In the genomic region with DNA sequence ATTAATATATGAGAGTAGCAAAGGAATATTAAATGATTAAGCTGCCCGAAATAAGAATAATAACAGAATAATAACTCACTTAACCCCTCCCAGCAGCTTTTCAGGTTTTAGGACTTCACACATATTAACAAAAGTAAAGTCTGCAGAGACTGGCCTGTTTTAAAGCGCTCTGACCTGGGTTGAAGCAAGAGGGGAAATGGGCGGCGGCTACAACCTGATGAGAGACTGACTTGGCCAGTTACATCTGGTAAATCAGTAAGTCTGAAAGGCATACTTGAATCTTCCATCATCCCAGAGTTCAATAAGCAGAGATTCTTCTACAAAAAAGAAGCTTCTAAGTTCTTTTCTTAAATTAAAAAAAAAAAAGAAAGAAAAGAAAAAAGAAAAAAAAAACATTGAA, we compare ENCODE assay signal across 9 mouse cellular contexts.
"Had no signal": no experiment of that assay in that cellular context is flagged by ENCODE, and none has a peak within 500 bp of the region (broad histone marks: within the 10 kb centered on the region; RNA-seq: fewer than 3 reads in every experiment).

No protein-coding gene starts in this region.

- DNase-seq: lung, adult 2 months; lung, postnatal 36 days; right cerebral cortex, postnatal 14 days; thymus, postnatal 36 days had no signal

- H3K4me3 ChIP-seq: left cerebral cortex, adult 2 months; limb, embryonic 10.5 days; liver, embryonic 15.5 days; midbrain, embryonic 13.5 days had no signal

- H3K36me3 ChIP-seq: limb, embryonic 10.5 days; liver, embryonic 15.5 days; midbrain, embryonic 13.5 days had no signal

- H3K27ac ChIP-seq: kidney, postnatal 0 days; left cerebral cortex, adult 2 months; limb, embryonic 10.5 days; liver, embryonic 15.5 days; midbrain, embryonic 13.5 days had no signal

- H3K9me3 ChIP-seq: limb, embryonic 10.5 days; liver, embryonic 15.5 days; midbrain, embryonic 13.5 days had no signal

- H3K27me3 ChIP-seq: liver, embryonic 15.5 days; midbrain, embryonic 13.5 days had no signal

- H3K4me1 ChIP-seq: liver, embryonic 15.5 days had no signal
